Mouse (Mus musculus) urinary bladder, postnatal 10 days (tissue): ENCODE data around the gene Ppp1r12b.

Source experiments
- DNase-seq: peaks from one replicate; pipeline ENCODE4 v3.0.0; 2022; ENCODE audit warnings: low spot score

Ppp1r12b gene

DNA sequence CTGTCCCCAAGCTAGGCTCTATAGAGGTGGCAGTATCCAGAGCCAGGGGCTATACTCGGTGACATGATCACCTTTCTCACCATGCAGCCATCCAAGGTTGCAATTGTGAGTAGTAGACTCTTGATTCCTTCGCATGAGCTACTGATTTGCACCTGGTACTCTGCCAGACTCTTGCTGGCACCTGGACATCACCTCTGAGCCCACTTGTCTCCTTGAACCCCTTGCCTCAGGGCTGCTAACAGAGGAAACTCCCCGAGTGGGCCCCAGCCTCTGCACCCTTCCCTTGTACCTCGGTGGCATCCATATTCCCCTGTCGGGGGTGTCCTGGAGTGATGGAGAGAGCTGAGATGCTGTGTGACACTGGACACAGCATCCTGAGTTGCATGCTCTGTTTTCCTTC, 234.3 kb downstream of the Ppp1r12b start:
- DNase-seq: no peak

DNA sequence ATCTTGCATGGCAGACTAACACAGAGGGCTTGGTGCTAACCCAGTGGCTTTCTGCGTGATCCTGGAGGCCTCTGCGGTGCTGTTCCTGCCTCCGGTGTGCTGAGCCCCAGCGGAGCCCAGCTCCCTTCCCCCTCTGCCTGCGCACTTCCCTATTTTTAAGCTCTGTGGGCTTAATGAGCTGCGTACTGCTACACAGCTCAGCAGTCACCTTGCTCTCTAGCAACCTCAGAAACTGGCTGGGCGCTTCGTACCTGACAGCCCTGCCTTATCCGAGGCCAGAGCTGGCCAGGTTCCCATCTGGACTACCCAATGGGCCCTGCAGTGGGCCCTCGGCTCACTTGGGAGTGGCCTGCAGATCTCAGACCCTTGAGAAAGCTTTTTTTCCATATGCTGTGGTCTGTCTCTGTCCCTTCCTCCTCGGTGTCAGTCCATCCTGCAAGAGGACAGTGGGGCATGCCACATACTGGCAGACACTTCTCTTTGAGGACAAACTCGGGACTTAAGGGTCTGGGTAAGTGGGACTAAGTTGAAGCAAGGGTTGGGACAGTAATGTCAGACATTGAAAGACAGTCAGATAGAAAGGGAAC, 235.9 kb downstream of the Ppp1r12b start:
- no peak for DNase-seq

DNA sequence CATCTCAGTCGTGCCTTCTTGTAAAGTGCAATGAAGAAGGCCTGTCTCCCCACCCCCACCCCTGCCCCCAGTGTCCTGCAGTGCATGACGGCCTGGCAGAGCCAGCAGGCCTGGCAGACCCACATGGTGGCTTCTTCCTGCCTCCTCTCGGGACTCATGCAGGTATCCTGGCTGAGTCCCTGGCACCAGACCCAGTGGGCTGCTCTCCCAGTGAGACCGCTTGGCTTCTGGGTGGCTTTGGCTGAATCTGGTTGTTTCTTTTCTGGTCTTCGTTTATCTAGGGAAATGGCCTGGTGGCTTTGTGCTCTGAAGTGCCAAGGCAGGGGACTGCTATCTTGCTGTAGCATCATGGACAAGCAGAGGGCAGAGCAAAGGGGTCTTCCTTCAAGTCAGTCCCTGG, 240.7 kb downstream of the Ppp1r12b start:
- no peak for DNase-seq

DNA sequence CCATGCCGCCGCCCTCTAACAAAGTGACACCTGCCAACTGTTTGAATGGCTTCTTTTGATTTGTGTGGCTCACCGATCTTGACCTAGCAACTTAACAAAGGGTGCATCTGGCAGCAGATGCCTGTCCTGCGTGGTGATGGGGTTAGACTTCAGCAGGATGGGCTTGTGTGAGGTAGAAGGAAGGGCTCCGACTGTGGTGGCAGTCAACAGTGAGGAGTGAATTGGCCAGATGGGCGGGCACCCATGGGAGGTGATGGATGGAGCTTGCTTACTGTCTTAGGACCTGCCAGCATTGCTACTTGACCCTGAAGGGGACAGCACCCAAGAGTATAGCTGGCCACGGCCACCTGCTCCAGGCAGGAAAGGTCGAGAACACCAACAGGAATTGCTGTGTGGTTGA, 241.6 kb downstream of the Ppp1r12b start:
- no peak for DNase-seq

DNA sequence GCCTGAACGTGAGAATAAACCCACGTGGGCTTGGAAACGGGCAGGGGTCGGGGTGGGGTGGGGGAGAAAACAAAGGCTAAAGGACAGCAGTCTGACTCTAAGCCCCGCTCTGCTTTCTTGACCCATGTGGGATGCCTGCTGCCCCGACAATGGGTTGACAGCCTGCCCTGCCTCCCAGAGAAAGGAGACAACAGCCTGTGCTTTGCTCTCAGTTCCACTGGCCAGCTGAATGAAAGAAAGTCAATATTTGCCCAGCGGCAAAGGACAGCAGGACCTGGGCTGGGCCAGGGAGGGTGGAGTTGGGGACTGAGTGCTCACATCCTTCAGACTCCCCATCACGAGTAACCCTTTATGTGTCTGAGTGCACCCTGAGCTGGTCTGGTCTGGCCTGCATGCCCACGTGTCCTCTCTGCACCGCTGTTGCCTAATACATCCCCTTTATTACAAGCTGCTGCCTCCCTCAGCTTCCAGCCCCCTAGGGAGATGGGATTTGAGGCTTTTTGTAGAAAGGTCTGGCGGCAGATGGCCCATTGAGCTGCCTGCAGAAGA, 242.2 kb downstream of the Ppp1r12b start:
- no peak for DNase-seq

DNA sequence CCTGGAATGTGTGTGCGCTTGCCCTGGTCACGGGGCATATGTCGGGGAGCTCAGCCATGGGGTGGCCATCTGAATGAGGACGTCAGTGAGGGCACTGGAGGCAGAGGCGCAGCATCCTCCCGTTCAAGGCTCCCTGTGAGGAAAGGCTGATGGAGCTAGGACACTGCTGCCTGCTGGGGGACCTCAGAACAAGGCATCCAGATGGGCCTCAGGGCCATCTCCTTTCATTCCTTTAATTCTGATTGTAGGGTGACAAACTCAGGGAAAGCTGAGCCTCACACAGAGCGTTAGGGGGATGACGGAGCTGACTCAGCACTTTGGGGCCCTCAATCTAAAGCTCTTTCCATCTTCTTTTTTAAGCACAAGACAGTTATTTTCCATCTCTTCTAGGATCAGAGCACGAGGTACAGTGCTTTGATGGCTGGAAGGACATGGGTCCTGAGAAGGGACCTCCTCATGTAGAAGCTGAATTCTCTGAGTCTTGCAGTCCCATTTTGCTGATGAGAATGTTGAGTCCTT, 242.9 kb downstream of the Ppp1r12b start:
- no peak for DNase-seq

DNA sequence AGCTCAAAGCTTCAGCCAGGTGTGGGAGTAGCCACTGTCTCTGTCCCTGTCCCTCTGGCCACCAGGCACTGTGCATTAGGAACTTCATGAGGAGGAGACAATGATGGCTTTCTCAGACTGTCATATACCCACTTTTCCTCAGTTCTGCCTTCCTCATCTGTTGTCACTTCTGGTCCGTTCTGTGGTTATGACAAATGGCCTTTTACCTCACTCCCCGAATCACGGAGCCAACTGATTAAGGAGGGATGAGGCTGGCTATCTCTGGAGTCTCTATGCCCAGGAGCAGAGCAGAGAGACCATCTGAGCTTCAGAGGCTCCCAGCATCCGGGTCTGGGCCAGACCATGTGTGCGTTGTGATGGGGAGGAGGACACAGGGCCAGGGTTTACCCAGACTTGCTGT, 244.1 kb downstream of the Ppp1r12b start:
- no peak for DNase-seq

DNA sequence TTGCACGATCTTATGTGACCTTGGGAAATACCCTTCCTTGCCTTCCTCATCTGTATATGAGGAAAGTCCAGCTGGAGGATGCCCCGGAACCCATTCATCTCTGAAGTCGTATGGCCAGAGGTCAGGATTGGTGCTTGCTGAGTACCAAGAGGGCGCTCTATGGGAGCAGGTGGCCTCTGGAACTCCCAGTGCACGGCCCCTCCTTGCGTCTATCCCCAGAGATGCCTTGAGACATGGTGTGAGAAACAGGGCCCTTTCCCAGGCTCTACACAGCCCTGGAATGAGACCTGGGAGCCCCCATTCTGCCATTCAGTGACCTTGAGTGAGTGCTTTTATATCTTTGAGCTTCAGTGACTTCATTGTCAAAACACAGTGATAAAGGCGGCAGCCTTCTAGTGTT, 244.7 kb downstream of the Ppp1r12b start:
- no peak for DNase-seq

DNA sequence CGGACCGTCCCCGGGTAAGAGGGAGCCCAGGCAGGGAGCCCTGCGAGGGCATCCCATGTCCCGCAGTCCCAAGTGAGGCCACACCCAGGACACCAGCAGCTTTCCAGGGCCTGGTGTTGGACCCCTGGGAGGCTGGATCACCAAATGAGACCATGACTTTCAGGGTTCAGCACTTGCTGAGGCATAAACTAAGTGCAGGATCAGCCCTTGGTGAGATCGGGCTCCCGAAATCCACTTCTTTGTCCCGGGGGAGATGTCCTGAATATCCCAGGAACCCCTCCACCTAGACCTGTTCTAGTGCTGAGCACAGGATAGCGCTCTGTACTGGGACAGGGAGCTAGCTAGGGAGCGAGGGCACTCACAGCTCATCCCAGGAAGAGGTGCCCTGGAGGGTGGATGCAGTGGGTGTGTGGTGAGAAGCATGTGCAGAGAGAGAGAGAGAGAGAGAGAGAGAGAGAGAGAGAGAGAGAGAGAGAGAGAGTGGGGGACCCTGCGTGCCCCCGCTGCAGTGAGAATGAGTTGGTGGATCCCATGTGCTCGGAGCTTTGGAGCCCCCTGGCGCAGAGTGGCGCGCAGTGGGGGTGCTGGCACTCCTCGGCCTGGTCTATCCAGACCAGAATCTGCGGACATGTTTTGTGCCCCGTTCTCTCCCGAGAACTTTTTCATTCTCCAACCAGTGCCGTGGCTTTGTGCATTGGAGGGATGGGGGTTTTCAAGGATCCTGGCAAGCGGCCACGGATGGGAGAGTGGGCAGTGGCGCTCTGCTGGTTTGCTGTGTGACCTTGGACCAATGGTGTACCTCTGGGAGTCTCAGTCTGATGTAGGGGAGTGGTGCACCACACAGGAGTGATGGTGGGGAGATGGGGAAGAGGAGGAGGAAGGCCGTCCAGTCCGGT, 246.1 kb downstream of the Ppp1r12b start:
- no peak for DNase-seq

DNA sequence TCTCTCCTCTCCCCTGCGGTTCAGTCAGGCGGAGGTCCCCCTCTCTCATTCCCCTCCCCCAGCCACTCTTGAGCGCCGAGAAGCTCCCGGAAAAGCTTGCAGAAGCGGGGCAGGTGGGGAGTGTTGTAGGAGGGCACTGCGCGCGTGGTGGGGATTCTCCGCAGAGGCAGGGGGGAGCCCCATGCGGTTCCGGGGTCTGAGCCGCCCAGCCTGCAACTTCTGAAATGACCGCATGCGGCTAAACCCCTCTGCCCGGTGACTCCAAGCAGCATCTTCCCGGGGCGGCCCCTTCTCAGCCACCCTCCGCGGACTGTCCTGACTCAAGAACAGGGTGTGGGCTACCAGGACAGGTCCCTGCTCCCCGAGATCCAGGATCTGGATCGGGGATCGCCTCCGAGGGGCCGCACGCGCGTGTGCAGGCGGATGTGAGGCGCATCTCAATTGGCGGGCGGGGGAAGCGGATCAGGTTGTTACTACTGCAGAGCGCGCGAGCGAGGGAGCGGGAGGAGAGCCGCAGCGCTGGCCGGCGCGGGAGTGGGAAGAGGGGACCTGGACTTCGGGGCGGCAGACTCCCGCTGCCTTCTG, 246.8 kb downstream of the Ppp1r12b start:
- no peak for DNase-seq

DNA sequence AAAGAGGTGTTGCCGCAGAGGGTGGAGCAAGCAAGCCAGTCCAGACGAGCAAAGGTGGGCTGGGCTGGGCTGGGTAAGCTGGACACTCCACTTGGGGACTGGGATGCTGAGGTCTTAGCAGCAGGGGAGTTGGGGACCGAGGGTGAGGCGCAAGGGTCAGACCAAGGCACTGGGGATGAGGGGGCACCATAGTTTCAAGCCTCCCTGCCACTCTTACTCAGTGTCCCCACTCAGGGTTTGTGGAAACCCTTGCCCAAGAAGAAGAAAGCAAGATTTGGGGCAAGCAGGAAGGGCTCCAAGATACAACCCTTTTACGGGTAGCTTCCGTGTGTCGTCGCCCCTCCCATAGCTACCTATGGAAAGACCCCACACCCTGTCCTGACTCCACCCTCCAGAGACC, 247.5 kb downstream of the Ppp1r12b start:
- DNase-seq: no peak

DNA sequence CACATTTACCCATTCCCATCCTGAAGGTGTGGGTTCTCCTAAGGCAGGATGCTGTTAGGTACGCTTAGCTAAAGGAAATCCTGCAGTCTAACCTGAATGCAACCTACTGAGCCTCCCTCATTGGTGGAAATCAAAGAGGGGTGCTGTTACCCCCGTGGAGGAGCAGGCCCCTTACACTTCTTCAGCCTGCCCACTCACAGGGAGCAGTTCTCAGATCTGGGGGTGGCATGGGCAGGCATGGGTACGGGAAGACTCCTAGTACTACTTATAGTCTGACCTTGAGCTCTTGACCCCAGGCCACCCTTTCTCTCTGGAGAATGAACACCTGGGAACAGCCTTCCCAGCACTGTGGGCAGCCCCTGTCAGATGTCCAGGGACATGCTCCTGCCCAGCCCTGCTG, 248.2 kb downstream of the Ppp1r12b start:
- DNase-seq: no peak

GRCm38 (mm10) chr1:134706549-134706948, 249.2 kb downstream of the Ppp1r12b start:
- DNase-seq: no peak
